Mouse (Mus musculus) liver, embryonic 12.5 days (tissue): ENCODE results near the gene Shb. TPM values are rescaled to one million over a fixed set of nuclear protein-coding genes. Genes with fewer than 3 reads are reported as not detected.
"Not testable (repeated sequence)": the region's sequence is repeated elsewhere in the genome, so short reads cannot be mapped to it uniquely, and the experiment has no call there.

Experiments
- ATAC-seq: fragments of 200-750 bp; cut with Nextera tagmentation; 2 replicates; pipeline ENCODE4 v1.8.0; 2017; ENCODE audit warnings: moderate number of reproducible peaks, mild to moderate bottlenecking, moderate library complexity
- H3K27ac ChIP-seq: fragments of 300-500 bp; sonication (generic); 2 replicates; pipeline ENCODE4 v1.5.1; 2016; ENCODE audit warnings: mild to moderate bottlenecking
- H3K27me3 ChIP-seq: fragments of 300-500 bp; sonication (generic); replicated peaks from 2 replicates; pipeline ENCODE4 v1.6.1; 2016; ENCODE audit warnings: mild to moderate bottlenecking, moderate library complexity
- H3K36me3 ChIP-seq: fragments of 300-500 bp; sonication (generic); 2 replicates; pipeline ENCODE4 v1.6.1; 2016; ENCODE audit warnings: mild to moderate bottlenecking, moderate library complexity
- H3K4me1 ChIP-seq: fragments of 300-500 bp; sonication (generic); 2 replicates; pipeline ENCODE4 v1.6.1; 2016
- H3K4me2 ChIP-seq: fragments of 300-500 bp; sonication (generic); 2 replicates; pipeline ENCODE4 v1.6.1; 2016; ENCODE audit warnings: mild to moderate bottlenecking, moderate library complexity
- H3K4me3 ChIP-seq: fragments of 300-500 bp; sonication (generic); 2 replicates; pipeline ENCODE4 v1.5.1; 2016; ENCODE audit warnings: mild to moderate bottlenecking, moderate library complexity
- H3K9ac ChIP-seq: fragments of 300-500 bp; sonication (generic); 2 replicates; pipeline ENCODE4 v1.6.1; 2016; ENCODE audit warnings: mild to moderate bottlenecking, moderate library complexity
- H3K9me3 ChIP-seq: fragments of 300-500 bp; sonication (generic); replicated peaks from 2 replicates; pipeline ENCODE4 v1.6.1; 2016; ENCODE audit warnings: mild to moderate bottlenecking, moderate library complexity
- WGBS: fragments of 180-500 bp; shearing (Covaris S2); methylation state at CpG from one replicate; pipeline ENCODE4 v1.1.7; 2016; ENCODE audit not compliant: insufficient replicate concordance; 5-methylcytosine and 5-hydroxymethylcytosine counted together
- polyA plus RNA-seq: library from polyadenylated mRNA; unstranded; fragments of >200 nt; fragmentation: Nextera tagmentation; extraction: Ambion mirVana; gene quantifications from 2 replicates; pipeline ENCODE4 v1.2.1, GENCODE M21; 2016

Gene Shb
- polyA plus RNA-seq, 1 experiment from 2014 or later = 8.7 TPM

DNA sequence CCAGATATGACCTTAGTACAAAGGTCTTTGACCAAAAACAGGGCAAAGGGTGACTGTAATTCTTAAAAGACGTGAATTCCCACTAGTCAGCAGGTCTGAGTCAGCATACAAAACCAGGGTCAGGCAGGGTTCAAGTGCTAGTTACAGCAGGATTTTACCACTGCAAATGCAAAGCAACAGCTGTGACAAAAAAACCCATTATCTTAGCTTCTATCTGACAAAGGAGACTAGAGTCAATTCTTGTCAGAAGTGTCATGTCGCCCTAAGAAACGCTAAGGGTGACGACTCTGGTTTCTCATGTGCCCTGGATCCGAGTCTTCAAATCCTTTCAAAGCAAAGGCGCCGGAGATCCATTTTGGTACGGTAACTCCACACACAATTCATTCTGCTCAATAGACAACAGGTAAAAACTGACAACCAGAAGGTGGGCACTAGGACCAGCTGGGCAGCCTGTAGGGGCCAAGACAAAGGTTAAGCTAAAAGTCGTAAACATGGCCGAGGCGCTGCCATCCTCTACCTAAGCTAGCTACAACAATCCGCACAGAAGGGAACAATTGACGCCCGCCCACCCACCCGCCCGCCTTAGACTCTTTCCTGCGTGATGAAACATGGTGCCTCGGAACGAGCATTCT is 124.5 kb downstream of the Shb start:
- H3K27me3 ChIP-seq = peaks cover 27% of the 10 kb centered on the region
- H3K4me3 ChIP-seq = peak overlapping the region; percentile 90
- peak overlapping the region; percentile 99 for H3K27ac ChIP-seq
- peaks cover 29% of the 10 kb centered on the region for H3K36me3 ChIP-seq
- no peak for ATAC-seq
- H3K4me2 ChIP-seq = peak overlapping the region; percentile 95
- H3K9me3 ChIP-seq = no peaks in the 10 kb centered on the region
- 1% methylated on average over 19 of the region's 19 CpGs for WGBS
- H3K4me1 ChIP-seq = peaks cover 63% of the 10 kb centered on the region
- H3K9ac ChIP-seq = peak overlapping the region; percentile 99

DNA sequence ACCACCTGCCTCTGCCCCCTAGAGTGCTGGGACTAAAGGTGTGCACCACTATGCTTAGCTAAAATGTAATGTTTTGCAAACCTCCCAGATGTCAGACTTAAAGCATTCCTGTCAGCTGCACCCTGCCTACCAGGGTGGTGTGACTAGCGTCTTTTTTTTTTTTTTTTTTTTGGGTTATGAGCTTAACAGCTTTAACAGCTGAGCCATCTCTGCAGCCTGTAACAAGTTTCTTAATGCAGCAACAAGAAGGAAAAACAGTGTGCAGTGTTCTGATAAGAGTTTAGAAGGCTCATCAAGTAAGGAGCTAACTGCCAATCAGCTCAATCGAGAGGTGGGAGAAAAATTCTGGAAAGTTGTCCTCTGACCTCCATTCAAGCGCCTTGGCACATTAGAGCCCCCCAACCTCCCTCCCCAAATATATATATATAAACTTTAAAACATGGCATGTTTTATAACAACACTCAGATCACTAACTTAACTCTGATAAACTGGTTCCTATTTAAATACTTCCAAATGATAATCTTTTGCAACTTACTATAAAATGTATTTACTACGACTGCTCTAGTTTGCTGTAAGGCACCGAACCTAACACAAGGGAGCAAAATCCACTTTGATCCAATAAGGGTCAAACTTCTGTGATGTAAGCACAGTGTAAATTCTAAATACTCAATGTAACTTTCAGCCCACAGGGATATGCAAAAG is 125.1 kb downstream of the Shb start:
- Histone ChIP-seq H3K9me3 (no peaks in the 10 kb centered on the region), H3K4me2 (peak overlapping the region; percentile 95), H3K4me1 (peaks cover 63% of the 10 kb centered on the region), H3K27me3 (peaks cover 20% of the 10 kb centered on the region), H3K4me3 (peak overlapping the region; percentile 90), H3K36me3 (peaks cover 36% of the 10 kb centered on the region), H3K9ac (peak overlapping the region; percentile 99), H3K27ac (peak overlapping the region; percentile 99)
- ATAC-seq = peak; percentile 36
- 25% methylated on average over 5 of the region's 5 CpGs for WGBS

DNA sequence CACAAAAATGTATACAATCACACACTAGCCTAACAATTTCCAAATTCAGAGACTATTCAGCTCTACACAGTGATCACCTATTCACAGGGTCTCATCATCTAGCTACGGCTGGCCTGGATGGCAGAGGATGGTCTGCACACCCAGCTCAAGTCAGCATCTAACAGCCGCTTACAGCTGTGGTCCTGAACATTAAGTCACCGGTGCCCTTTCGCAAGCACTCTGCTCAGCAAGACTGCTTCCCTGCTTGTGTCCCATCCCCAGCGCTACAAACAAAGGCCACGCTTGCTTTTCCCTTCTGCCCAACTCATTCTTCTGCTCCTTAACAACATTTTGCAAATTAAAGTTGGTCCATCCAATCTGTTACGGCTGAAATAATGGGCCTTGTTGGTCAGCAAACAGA is 125.9 kb downstream of the Shb start:
- peak overlapping the region; percentile 99 for H3K9ac ChIP-seq
- H3K27ac ChIP-seq = peak overlapping the region; percentile 99
- H3K4me1 ChIP-seq = peaks cover 66% of the 10 kb centered on the region
- ATAC-seq = no peak
- H3K4me3 ChIP-seq = peak overlapping the region; percentile 90
- peaks cover 44% of the 10 kb centered on the region for H3K36me3 ChIP-seq
- WGBS = 77% methylated on average over 7 of the region's 7 CpGs
- H3K27me3 ChIP-seq = peaks cover 12% of the 10 kb centered on the region
- peak overlapping the region; percentile 95 for H3K4me2 ChIP-seq
- no peaks in the 10 kb centered on the region for H3K9me3 ChIP-seq

DNA sequence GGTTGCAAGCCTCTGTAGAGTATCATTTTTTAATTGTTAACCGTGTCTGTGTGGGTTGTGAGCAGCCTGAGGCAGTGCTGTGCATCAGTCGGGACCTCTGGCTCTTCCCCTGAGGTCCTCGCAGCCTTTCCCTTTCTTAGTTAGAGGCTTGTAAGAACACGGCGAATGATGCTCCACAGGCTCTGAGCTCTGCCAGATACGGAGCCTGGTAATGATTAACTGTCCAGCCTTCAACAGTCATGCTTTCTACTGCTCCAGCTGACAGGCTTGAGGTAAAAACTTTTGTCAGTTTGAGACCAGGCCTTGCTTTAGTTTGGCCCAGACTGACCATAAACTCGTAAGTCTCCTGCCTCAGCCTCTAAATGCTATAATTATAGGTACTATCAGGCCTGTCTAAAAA is 127.0 kb downstream of the Shb start:
- H3K36me3 ChIP-seq = peaks cover 54% of the 10 kb centered on the region
- WGBS = 74% methylated on average over 7 of the region's 7 CpGs
- peak overlapping the region; percentile 39 for H3K9ac ChIP-seq
- peak overlapping the region; percentile 11; the same call in 1 of the 2 replicates for H3K4me3 ChIP-seq
- H3K27me3 ChIP-seq = peaks cover 4% of the 10 kb centered on the region; the same call in 1 of the 2 replicates
- no peaks in the 10 kb centered on the region for H3K9me3 ChIP-seq
- peaks cover 72% of the 10 kb centered on the region for H3K4me1 ChIP-seq
- peak overlapping the region; percentile 60 for H3K27ac ChIP-seq
- no peak for ATAC-seq
- H3K4me2 ChIP-seq = peak overlapping the region; percentile 31

- Histone ChIP-seq H3K9ac (peak overlapping the region; percentile 36; the same call in 1 of the 2 replicates), H3K27ac (peak overlapping the region; percentile 93), H3K36me3 (peaks cover 66% of the 10 kb centered on the region), H3K4me1 (peaks cover 67% of the 10 kb centered on the region), H3K27me3 (no peaks in the 10 kb centered on the region), H3K4me3 (peak overlapping the region; percentile 31), H3K4me2 (peak overlapping the region; percentile 57), H3K9me3 (no peaks in the 10 kb centered on the region)
- ATAC-seq = no peak
- WGBS = 91% methylated on average over 7 of the region's 7 CpGs
Observed at GRCm38 (mm10) chr4:45404086-45404485, 128.2 kb downstream of the Shb start.

GRCm38 (mm10) chr4:45403499-45403878 is 128.8 kb downstream of the Shb start:
- WGBS = 46% methylated on average over 7 of the region's 7 CpGs
- peak overlapping the region; percentile 31 for H3K4me3 ChIP-seq
- peak overlapping the region; percentile 36 for H3K9ac ChIP-seq
- peak overlapping the region; percentile 93 for H3K27ac ChIP-seq
- peaks cover 70% of the 10 kb centered on the region for H3K4me1 ChIP-seq
- H3K27me3 ChIP-seq = no peaks in the 10 kb centered on the region
- H3K36me3 ChIP-seq = peaks cover 72% of the 10 kb centered on the region
- ATAC-seq = no peak
- peak overlapping the region; percentile 57 for H3K4me2 ChIP-seq
- no peaks in the 10 kb centered on the region for H3K9me3 ChIP-seq

- Histone ChIP-seq H3K4me1 (peaks cover 71% of the 10 kb centered on the region), H3K27ac (peak overlapping the region; percentile 93), H3K4me3 (peak overlapping the region; percentile 31), H3K9me3 (no peaks in the 10 kb centered on the region), H3K4me2 (peak overlapping the region; percentile 57), H3K36me3 (peaks cover 77% of the 10 kb centered on the region), H3K9ac (peak overlapping the region; percentile 36), H3K27me3 (no peaks in the 10 kb centered on the region)
- WGBS = 33% methylated on average over 7 of the region's 7 CpGs
- ATAC-seq = peak; percentile 87
Observed at GRCm38 (mm10) chr4:45402878-45403498, 129.3 kb downstream of the Shb start.

DNA sequence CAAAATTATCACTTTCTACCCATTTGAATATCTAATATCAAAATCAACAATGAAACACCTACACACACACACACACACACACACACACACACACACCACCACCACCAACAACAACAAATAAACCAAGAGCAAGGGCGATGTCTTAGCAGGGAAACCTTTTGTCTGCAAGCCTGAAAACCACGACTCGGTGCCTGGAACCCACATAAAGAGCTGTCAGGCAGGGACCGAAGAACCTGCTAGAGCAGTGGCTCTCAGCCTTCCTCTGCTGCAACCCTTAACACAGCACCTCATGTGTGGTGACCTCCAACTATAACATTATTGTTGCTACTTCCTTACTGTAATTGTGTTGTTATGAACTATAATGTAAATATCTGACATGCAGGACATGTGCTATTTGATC is 130.0 kb downstream of the Shb start:
- 80% methylated on average over 4 of the region's 4 CpGs for WGBS
- no peaks in the 10 kb centered on the region for H3K27me3 ChIP-seq

GRCm38 (mm10) chr4:45399421-45400210 is 132.7 kb downstream of the Shb start:
- Histone ChIP-seq H3K4me1 (peaks cover 54% of the 10 kb centered on the region), H3K4me3 (no peak overlapping the region), H3K4me2 (no peak overlapping the region), H3K27ac (no peak overlapping the region), H3K27me3 (no peaks in the 10 kb centered on the region), H3K36me3 (peaks cover 98% of the 10 kb centered on the region), H3K9me3 (no peaks in the 10 kb centered on the region), H3K9ac (no peak overlapping the region)
- 93% methylated on average over 45 of the region's 45 CpGs for WGBS
- ATAC-seq = no peak

More for the DNA sequence above, 130.0 kb downstream of the Shb start:
- H3K27ac ChIP-seq = peak overlapping the region; percentile 93
- peak overlapping the region; percentile 31 for H3K4me3 ChIP-seq
- H3K9me3 ChIP-seq = no peaks in the 10 kb centered on the region
- H3K36me3 ChIP-seq = peaks cover 84% of the 10 kb centered on the region
- no peak for ATAC-seq
- peak overlapping the region; percentile 57 for H3K4me2 ChIP-seq
- peaks cover 73% of the 10 kb centered on the region for H3K4me1 ChIP-seq
- peak overlapping the region; percentile 36 for H3K9ac ChIP-seq

DNA sequence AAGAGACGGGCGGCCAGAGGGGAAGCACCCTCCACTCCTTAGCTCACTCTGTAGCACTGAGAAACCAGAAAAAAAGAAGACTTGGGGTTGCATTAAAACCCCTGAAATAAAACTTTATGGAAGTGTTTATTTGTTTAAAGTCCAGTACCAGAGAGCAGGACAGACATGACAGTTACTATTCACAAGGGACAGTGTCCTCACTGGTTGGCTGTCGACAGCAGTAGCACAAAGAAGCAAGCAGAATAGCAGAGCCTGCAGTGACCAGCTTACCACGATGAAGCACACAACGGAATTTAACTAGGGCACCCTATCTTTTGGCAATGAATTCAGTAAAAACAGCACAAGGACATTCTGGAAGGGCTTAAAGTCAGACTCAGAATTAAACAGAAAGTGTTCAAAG is 134.0 kb downstream of the Shb start:
- WGBS = 80% methylated on average over 5 of the region's 5 CpGs
- H3K36me3 ChIP-seq = peaks cover 98% of the 10 kb centered on the region

GRCm38 (mm10) chr4:45396211-45396610 is 136.1 kb downstream of the Shb start:
- H3K4me2 ChIP-seq, ATAC-seq, H3K9me3 ChIP-seq, H3K27me3 ChIP-seq, H3K4me3 ChIP-seq, H3K27ac ChIP-seq, H3K9ac ChIP-seq: not testable (repeated sequence)
- peaks cover 78% of the 10 kb centered on the region for H3K36me3 ChIP-seq
- 35% methylated on average over 6 of the region's 6 CpGs for WGBS
- H3K4me1 ChIP-seq = peaks cover 26% of the 10 kb centered on the region

More for the DNA sequence above, 134.0 kb downstream of the Shb start:
- H3K27me3 ChIP-seq, H3K27ac ChIP-seq, H3K9me3 ChIP-seq, ATAC-seq, H3K9ac ChIP-seq, H3K4me3 ChIP-seq, H3K4me2 ChIP-seq: not testable (repeated sequence)
- peaks cover 41% of the 10 kb centered on the region for H3K4me1 ChIP-seq
